Mouse (Mus musculus): ENCODE data around the gene Acvr2b.
"Not testable (repeated sequence)": the region's sequence is repeated elsewhere in the genome, so short reads cannot be mapped to it uniquely, and the experiment has no call there.

The Acvr2b gene

GRCm38 (mm10) chr9:119401801-119402214 lies at the start of gene Acvr2b:
Gene Acvr2b, plus strand, starts transcription at chr9:119402118.
- TF ChIP-seq POU5F1 (IDR thresholded peaks at IDR 0.05; ENCODE audit: borderline replicate concordance, low read length), result no peak
- TF ChIP-seq NANOG (IDR thresholded peaks at IDR 0.05; ENCODE audit: borderline replicate concordance, low read length), result no peak
- TF ChIP-seq CTCF (conservative IDR thresholded peaks at IDR 0.05; ENCODE audit: low read length), result no peak
- Histone ChIP-seq H3K4me1 (replicated peaks; ENCODE audit: low read depth, low read length) (peaks cover 55% of the 10 kb centered on the region), H3K9me3 (ENCODE audit: low read length) (no peaks in the 10 kb centered on the region), H3K36me3 (ENCODE audit: insufficient read depth, low read length) (peaks cover 26% of the 10 kb centered on the region), H3K27me3 (ENCODE audit: insufficient read depth, low read length) (peaks cover 9% of the 10 kb centered on the region), H3K4me3 (replicated peaks; ENCODE audit: low read length) (peak within 1 kb of the TSS; percentile 93)

GRCm38 (mm10) chr9:119353926-119354325 lies 48.0 kb upstream of the Acvr2b start:
- Histone ChIP-seq H3K4me3 (replicated peaks; ENCODE audit: low read length) (no peak overlapping the region), H3K9me3 (ENCODE audit: low read length) (no peaks in the 10 kb centered on the region), H3K27me3 (ENCODE audit: insufficient read depth, low read length) (peaks cover 7% of the 10 kb centered on the region), H3K36me3 (ENCODE audit: insufficient read depth, low read length) (peaks cover 25% of the 10 kb centered on the region), H3K4me1 (replicated peaks; ENCODE audit: low read depth, low read length) (peaks cover 26% of the 10 kb centered on the region)
- TF ChIP-seq POU5F1 (IDR thresholded peaks at IDR 0.05; ENCODE audit: borderline replicate concordance, low read length), result no peak
- TF ChIP-seq CTCF (conservative IDR thresholded peaks at IDR 0.05; ENCODE audit: low read length), result no peak
- no peak for TF ChIP-seq NANOG (IDR thresholded peaks at IDR 0.05; ENCODE audit: borderline replicate concordance, low read length)

- no peak overlapping the region for H3K4me3 ChIP-seq (replicated peaks; ENCODE audit: low read length)
- peaks cover 28% of the 10 kb centered on the region for H3K4me1 ChIP-seq (replicated peaks; ENCODE audit: low read depth, low read length)
- peaks cover 19% of the 10 kb centered on the region for H3K36me3 ChIP-seq (ENCODE audit: insufficient read depth, low read length)
- no peak for TF ChIP-seq POU5F1 (IDR thresholded peaks at IDR 0.05; ENCODE audit: borderline replicate concordance, low read length)
- no peaks in the 10 kb centered on the region for H3K9me3 ChIP-seq (ENCODE audit: low read length)
- H3K27me3 ChIP-seq (ENCODE audit: insufficient read depth, low read length), result peaks cover 7% of the 10 kb centered on the region
These were observed 46.0 kb upstream of the Acvr2b start for GRCm38 (mm10) chr9:119355943-119356342.

- Histone ChIP-seq H3K4me1 (replicated peaks; ENCODE audit: low read depth, low read length) (peaks cover 39% of the 10 kb centered on the region), H3K27me3 (ENCODE audit: insufficient read depth, low read length) (peaks cover 7% of the 10 kb centered on the region), H3K36me3 (ENCODE audit: insufficient read depth, low read length) (peaks cover 21% of the 10 kb centered on the region), H3K9me3 (ENCODE audit: low read length) (no peaks in the 10 kb centered on the region), H3K4me3 (replicated peaks; ENCODE audit: low read length) (peak within 1 kb of the TSS; percentile 87)
- TF ChIP-seq NANOG (IDR thresholded peaks at IDR 0.05; ENCODE audit: borderline replicate concordance, low read length), result no peak
- TF ChIP-seq CTCF (conservative IDR thresholded peaks at IDR 0.05; ENCODE audit: low read length), result 0 out of 2 replicates have a peak, but pooled peaks have one; percentile 10
These were observed 44.4 kb upstream of the Acvr2b start, which contains the start of gene Xylb for GRCm38 (mm10) chr9:119357331-119358057. Gene Xylb, plus strand, starts transcription at chr9:119357381.

GRCm38 (mm10) chr9:119358058-119358429 lies 43.9 kb upstream of the Acvr2b start:
- H3K4me3 ChIP-seq (replicated peaks; ENCODE audit: low read length), result peak overlapping the region; percentile 87
- peaks cover 7% of the 10 kb centered on the region for H3K27me3 ChIP-seq (ENCODE audit: insufficient read depth, low read length)
- TF ChIP-seq CTCF (conservative IDR thresholded peaks at IDR 0.05; ENCODE audit: low read length) (no peak), POU5F1 (IDR thresholded peaks at IDR 0.05; ENCODE audit: borderline replicate concordance, low read length) (no peak), NANOG (IDR thresholded peaks at IDR 0.05; ENCODE audit: borderline replicate concordance, low read length) (no peak)
- no peaks in the 10 kb centered on the region for H3K9me3 ChIP-seq (ENCODE audit: low read length)
- peaks cover 44% of the 10 kb centered on the region for H3K4me1 ChIP-seq (replicated peaks; ENCODE audit: low read depth, low read length)
- peaks cover 27% of the 10 kb centered on the region for H3K36me3 ChIP-seq (ENCODE audit: insufficient read depth, low read length)

- H3K4me3 ChIP-seq (replicated peaks; ENCODE audit: low read length), result no peak overlapping the region
- H3K9me3 ChIP-seq (ENCODE audit: low read length), result no peaks in the 10 kb centered on the region
- H3K27me3 ChIP-seq (ENCODE audit: insufficient read depth, low read length), result peaks cover 7% of the 10 kb centered on the region
- H3K4me1 ChIP-seq (replicated peaks; ENCODE audit: low read depth, low read length), result peaks cover 39% of the 10 kb centered on the region
- H3K36me3 ChIP-seq (ENCODE audit: insufficient read depth, low read length), result peaks cover 52% of the 10 kb centered on the region
- TF ChIP-seq CTCF (conservative IDR thresholded peaks at IDR 0.05; ENCODE audit: low read length), result no peak
- TF ChIP-seq NANOG (IDR thresholded peaks at IDR 0.05; ENCODE audit: borderline replicate concordance, low read length), result no peak; the same call in 1 of the 2 replicates
- no peak for TF ChIP-seq POU5F1 (IDR thresholded peaks at IDR 0.05; ENCODE audit: borderline replicate concordance, low read length)
These were observed 40.5 kb upstream of the Acvr2b start for GRCm38 (mm10) chr9:119361416-119361815.

- no peak overlapping the region for H3K4me3 ChIP-seq (replicated peaks; ENCODE audit: low read length)
- H3K36me3 ChIP-seq (ENCODE audit: insufficient read depth, low read length), result peaks cover 68% of the 10 kb centered on the region
- TF ChIP-seq NANOG (IDR thresholded peaks at IDR 0.05; ENCODE audit: borderline replicate concordance, low read length) (no peak), CTCF (conservative IDR thresholded peaks at IDR 0.05; ENCODE audit: low read length) (no peak), POU5F1 (IDR thresholded peaks at IDR 0.05; ENCODE audit: borderline replicate concordance, low read length) (no peak)
- no peaks in the 10 kb centered on the region for H3K9me3 ChIP-seq (ENCODE audit: low read length)
- peaks cover 28% of the 10 kb centered on the region for H3K4me1 ChIP-seq (replicated peaks; ENCODE audit: low read depth, low read length)
- peaks cover 3% of the 10 kb centered on the region for H3K27me3 ChIP-seq (ENCODE audit: insufficient read depth, low read length)
These were observed 38.7 kb upstream of the Acvr2b start for GRCm38 (mm10) chr9:119363229-119363628.

- Histone ChIP-seq H3K4me1 (replicated peaks; ENCODE audit: low read depth, low read length) (peaks cover 26% of the 10 kb centered on the region), H3K27me3 (ENCODE audit: insufficient read depth, low read length) (no peaks in the 10 kb centered on the region), H3K36me3 (ENCODE audit: insufficient read depth, low read length) (peaks cover 79% of the 10 kb centered on the region), H3K9me3 (ENCODE audit: low read length) (no peaks in the 10 kb centered on the region), H3K4me3 (replicated peaks; ENCODE audit: low read length) (no peak within 1 kb of the TSS)
- no peak for TF ChIP-seq NANOG (IDR thresholded peaks at IDR 0.05; ENCODE audit: borderline replicate concordance, low read length)
- no peak for TF ChIP-seq POU5F1 (IDR thresholded peaks at IDR 0.05; ENCODE audit: borderline replicate concordance, low read length)
- no peak for TF ChIP-seq CTCF (conservative IDR thresholded peaks at IDR 0.05; ENCODE audit: low read length)
These were observed 36.6 kb upstream of the Acvr2b start, which contains the start of gene Slc22a14 for GRCm38 (mm10) chr9:119365284-119365683. Gene Slc22a14, minus strand, starts transcription at chr9:119365553.

- Histone ChIP-seq H3K9me3 (ENCODE audit: low read length) (no peaks in the 10 kb centered on the region), H3K4me3 (replicated peaks; ENCODE audit: low read length) (no peak overlapping the region), H3K27me3 (ENCODE audit: insufficient read depth, low read length) (no peaks in the 10 kb centered on the region), H3K4me1 (replicated peaks; ENCODE audit: low read depth, low read length) (no peaks in the 10 kb centered on the region), H3K36me3 (ENCODE audit: insufficient read depth, low read length) (peaks cover 61% of the 10 kb centered on the region)
- TF ChIP-seq CTCF (conservative IDR thresholded peaks at IDR 0.05; ENCODE audit: low read length) (no peak), POU5F1 (IDR thresholded peaks at IDR 0.05; ENCODE audit: borderline replicate concordance, low read length) (no peak)
These were observed 33.6 kb upstream of the Acvr2b start for GRCm38 (mm10) chr9:119368367-119368766.

GRCm38 (mm10) chr9:119370770-119371169 lies 31.1 kb upstream of the Acvr2b start:
- H3K9me3 ChIP-seq (ENCODE audit: low read length), result not testable (repeated sequence)

More at GRCm38 (mm10) chr9:119370770-119371169, 31.1 kb upstream of the Acvr2b start:
- H3K4me3 ChIP-seq (replicated peaks; ENCODE audit: low read length); H3K27me3 ChIP-seq (ENCODE audit: insufficient read depth, low read length): not testable (repeated sequence)
- Histone ChIP-seq H3K36me3 (ENCODE audit: insufficient read depth, low read length) (peaks cover 46% of the 10 kb centered on the region), H3K4me1 (replicated peaks; ENCODE audit: low read depth, low read length) (peaks cover 15% of the 10 kb centered on the region)

All from E14TG2a.4 (cell line).